Mouse (Mus musculus) adrenal gland, postnatal 4 days (tissue): ENCODE data around the gene Hoxa1. TPM values are rescaled to one million over a fixed set of nuclear protein-coding genes. Genes with fewer than 3 reads are reported as not detected.
A peak's percentile ranks its signal among the peaks of the same experiment; 100 is the strongest.

ENCODE experiments used
- DNase-seq, 2 experiments: peaks; one replicate each; pipeline ENCODE4 v3.0.0; 2021 to 2022; ENCODE audit warnings: low spot score in 2 of 2, mixed read lengths in 2 of 2
- total RNA-seq, 2 experiments: library from RNA; stranded (reverse); gene quantifications; 2 replicates each; pipeline ENCODE4 v1.2.3; 2021

The Hoxa1 gene
- total RNA-seq, 2 experiments from 2014 or later, result 1.2 to 1.4 TPM

- DNase-seq, result no peak
Measured at GRCm38 (mm10) chr6:52190410-52190809, 32.3 kb upstream of the Hoxa1 start.

- no peak for DNase-seq
Measured at GRCm38 (mm10) chr6:52189909-52190308, 31.8 kb upstream of the Hoxa1 start.

- no peak for DNase-seq
Measured at GRCm38 (mm10) chr6:52189172-52189591, 31.1 kb upstream of the Hoxa1 start.

- DNase-seq, result no peak
Measured at GRCm38 (mm10) chr6:52186500-52186899, 28.4 kb upstream of the Hoxa1 start.

GRCm38 (mm10) chr6:52185834-52186233, 27.7 kb upstream of the Hoxa1 start:
- DNase-seq, result no peak

GRCm38 (mm10) chr6:52185222-52185621, 27.1 kb upstream of the Hoxa1 start:
- no peak for DNase-seq

- DNase-seq, result no peak
Measured at GRCm38 (mm10) chr6:52184668-52185067, 26.6 kb upstream of the Hoxa1 start.

GRCm38 (mm10) chr6:52183311-52184080, 25.4 kb upstream of the Hoxa1 start:
- no peak for DNase-seq

- DNase-seq, result no peak
Measured at GRCm38 (mm10) chr6:52182793-52183192, 24.7 kb upstream of the Hoxa1 start.

GRCm38 (mm10) chr6:52182030-52182429, 23.9 kb upstream of the Hoxa1 start:
- no peak for DNase-seq

- DNase-seq, result no peak
Measured at GRCm38 (mm10) chr6:52180726-52181125, 22.6 kb upstream of the Hoxa1 start.

- no peak for DNase-seq
Measured at GRCm38 (mm10) chr6:52180213-52180710, 22.1 kb upstream of the Hoxa1 start.

GRCm38 (mm10) chr6:52179690-52180089, 21.6 kb upstream of the Hoxa1 start:
- no peak for DNase-seq

- no peak for DNase-seq
Measured at GRCm38 (mm10) chr6:52178918-52179665, 21.0 kb upstream of the Hoxa1 start.

GRCm38 (mm10) chr6:52177806-52178205, 19.7 kb upstream of the Hoxa1 start:
- no peak for DNase-seq

- no peak for DNase-seq
Measured at GRCm38 (mm10) chr6:52177061-52177735, 19.1 kb upstream of the Hoxa1 start, which contains the start of gene 5730596B20Rik. Gene 5730596B20Rik (plus strand): TSS chr6:52177498.

GRCm38 (mm10) chr6:52176391-52176790, 18.3 kb upstream of the Hoxa1 start:
- no peak for DNase-seq

- DNase-seq, result no peak
Measured at GRCm38 (mm10) chr6:52175864-52176263, 17.7 kb upstream of the Hoxa1 start.

- no peak for DNase-seq
Measured at GRCm38 (mm10) chr6:52174968-52175751, 17.0 kb upstream of the Hoxa1 start.

- DNase-seq, result no peak
Measured at GRCm38 (mm10) chr6:52173648-52174047, 15.5 kb upstream of the Hoxa1 start.

- peak; percentile 85 to 90 for DNase-seq
Measured at GRCm38 (mm10) chr6:52172501-52172900, 14.4 kb upstream of the Hoxa1 start.
